Mouse (Mus musculus) small intestine, adult 2 months (tissue): ENCODE measurements around the gene Hephl1.

Source experiments
- CTCF ChIP-seq: fragments of 200-500 bp; IDR thresholded peaks from 2 replicates; pipeline ENCODE4 v1.5.1; 2012; ENCODE audit warnings: low read depth, mild to moderate bottlenecking, control low read depth, inconsistent platforms, low read length, moderate library complexity, mixed read lengths; ENCODE audit not compliant: insufficient replicate concordance, insufficient read length; ENCODE audit errors: extremely low read depth
- POLR2A ChIP-seq: fragments of 200-500 bp; IDR thresholded peaks from 2 replicates; pipeline ENCODE4 v1.6.1; 2012; ENCODE audit warnings: low read depth, mild to moderate bottlenecking, control low read depth, inconsistent platforms, low read length, moderate library complexity

DNA sequence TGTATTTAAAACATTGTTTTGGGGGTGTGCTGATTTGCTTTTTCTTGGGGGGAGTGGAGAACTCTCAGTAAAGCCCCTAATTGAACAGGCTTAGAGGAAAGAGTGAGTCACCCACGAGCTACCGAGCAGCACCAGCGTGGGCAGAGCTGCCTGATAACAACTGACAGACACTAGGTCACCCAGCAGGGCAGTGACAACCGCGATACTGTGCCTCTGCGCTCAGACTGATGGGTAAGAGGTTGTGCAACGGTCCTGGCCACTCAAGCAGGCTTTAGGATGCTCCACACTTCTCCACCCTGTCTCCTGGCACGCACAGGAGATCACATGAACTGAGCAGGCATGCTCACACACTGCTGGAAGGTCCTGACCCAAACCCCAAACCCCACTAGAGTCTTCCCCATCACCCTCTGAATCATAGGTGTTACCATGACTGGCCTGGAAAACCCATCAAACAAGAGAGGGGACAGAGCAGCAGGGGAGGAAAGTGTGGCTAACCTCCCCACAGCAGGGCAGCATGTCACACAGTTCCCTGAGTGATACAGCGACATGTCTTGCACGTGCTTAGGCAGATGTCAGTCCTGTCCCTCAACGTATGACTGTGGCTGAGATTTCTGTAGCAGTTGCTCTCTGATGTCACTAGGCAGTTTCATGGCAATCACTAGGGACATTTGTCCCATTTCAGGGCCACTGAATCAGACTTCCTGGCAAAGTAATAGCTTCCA, 8.2 kb downstream of the Hephl1 start:
- no peak for TF ChIP-seq CTCF
- TF ChIP-seq POLR2A, result no peak
